Mouse (Mus musculus) fibroblast of lung, adult 2 months (primary cell): ENCODE results near the gene Pex14.
A peak's percentile ranks its signal among the peaks of the same experiment; 100 is the strongest.
"Not testable (repeated sequence)": the region's sequence is repeated elsewhere in the genome, so short reads cannot be mapped to it uniquely, and the experiment has no call there.

ENCODE experiments used
- DNase-seq: peaks from one replicate; pipeline ENCODE4 v3.0.0-alpha.2; 2011; ENCODE audit warnings: low read depth

Gene Pex14

GRCm38 (mm10) chr4:149099369-149100017, at the start of gene Pex14:
Gene Pex14 (minus strand): TSS chr4:149099876.
- peak; percentile 63 for DNase-seq

GRCm38 (mm10) chr4:149149196-149149595, 49.5 kb upstream of the Pex14 start:
- no peak for DNase-seq

GRCm38 (mm10) chr4:149148084-149148483, 48.4 kb upstream of the Pex14 start:
- DNase-seq = no peak

GRCm38 (mm10) chr4:149147528-149147927, 47.9 kb upstream of the Pex14 start:
- DNase-seq = no peak

- no peak for DNase-seq
These were observed 45.5 kb upstream of the Pex14 start for GRCm38 (mm10) chr4:149145151-149145550.

- peak; percentile 57 for DNase-seq
These were observed 44.8 kb upstream of the Pex14 start for GRCm38 (mm10) chr4:149144459-149144858.

- DNase-seq = no peak
These were observed 43.9 kb upstream of the Pex14 start for GRCm38 (mm10) chr4:149143594-149143993.

GRCm38 (mm10) chr4:149138515-149138914, 38.8 kb upstream of the Pex14 start:
- no peak for DNase-seq

GRCm38 (mm10) chr4:149136982-149137770, 37.5 kb upstream of the Pex14 start, which contains the start of gene Cenps:
Gene Cenps (minus strand): TSS chr4:149137629.
- peak; percentile 53 for DNase-seq

- DNase-seq = no peak
These were observed 36.6 kb upstream of the Pex14 start for GRCm38 (mm10) chr4:149136116-149136850.

- no peak for DNase-seq
These were observed 33.7 kb upstream of the Pex14 start for GRCm38 (mm10) chr4:149133395-149133794.

GRCm38 (mm10) chr4:149131789-149132565, 32.3 kb upstream of the Pex14 start:
- no peak for DNase-seq

- DNase-seq = no peak
These were observed 31.5 kb upstream of the Pex14 start for GRCm38 (mm10) chr4:149131021-149131752.

GRCm38 (mm10) chr4:149128467-149128866, 28.8 kb upstream of the Pex14 start:
- DNase-seq = no peak

GRCm38 (mm10) chr4:149126663-149127062, 27.0 kb upstream of the Pex14 start, which contains the start of gene Cort:
Gene Cort (minus strand): TSS chr4:149126763.
- no peak for DNase-seq

GRCm38 (mm10) chr4:149126115-149126509, 26.4 kb upstream of the Pex14 start:
- DNase-seq = no peak

GRCm38 (mm10) chr4:149125341-149126114, 25.9 kb upstream of the Pex14 start:
- no peak for DNase-seq

GRCm38 (mm10) chr4:149123432-149123831, 23.8 kb upstream of the Pex14 start:
- DNase-seq = no peak

- DNase-seq = not testable (repeated sequence)
These were observed 20.4 kb upstream of the Pex14 start for GRCm38 (mm10) chr4:149119978-149120562.
